Mouse (Mus musculus) lung, postnatal 0 days (tissue): Measurements from ENCODE around the gene Tnfsf9.

Experiments
- CTCF ChIP-seq: IDR thresholded peaks from 2 replicates; pipeline ENCODE4 v1.5.1; 2016; ENCODE audit warnings: antibody characterized with exemption, mild to moderate bottlenecking
- EP300 ChIP-seq: IDR thresholded peaks from 2 replicates; pipeline ENCODE4 v1.6.1; 2016; ENCODE audit warnings: antibody characterized with exemption, mild to moderate bottlenecking, control low read depth

GRCm38 (mm10) chr17:57078336-57078735 lies 26.8 kb upstream of the Tnfsf9 start, which contains the start of gene Dennd1c:
- TF ChIP-seq CTCF (no peak), EP300 (no peak)
